Mouse (Mus musculus): ENCODE data around the gene Casp6. TPM values are rescaled to one million over a fixed set of nuclear protein-coding genes. Genes with fewer than 3 reads are reported as not detected.
A peak's percentile ranks its signal among the peaks of the same experiment; 100 is the strongest.

Gene Casp6
- polyA plus RNA-seq, 1 experiment from 2014 or later: 122 TPM

GRCm38 (mm10) chr3:129885577-129885976 lies 15.6 kb upstream of the Casp6 start:
- Histone ChIP-seq H3K27ac (ENCODE audit: low read depth) (no peak overlapping the region), H3K9me3 (ENCODE audit: control insufficient read depth, low read length) (no peaks in the 10 kb centered on the region), H3K9ac (ENCODE audit: low read length) (no peak overlapping the region), H3K36me3 (ENCODE audit: control insufficient read depth, insufficient read depth, low read length) (0 out of 2 replicates have a peak, but pooled peaks cover 2% of the 10 kb centered on the region), H3K27me3 (replicated peaks; ENCODE audit: control insufficient read depth, insufficient read depth, low read length) (no peaks in the 10 kb centered on the region), H3K4me1 (replicated peaks; ENCODE audit: control insufficient read depth, insufficient read depth, low read length) (0 out of 2 replicates have a peak, but pooled peaks cover 4% of the 10 kb centered on the region), H3K4me2 (ENCODE audit: low read length) (no peak overlapping the region), H3K4me3 (ENCODE audit: low read depth, low read length) (no peak overlapping the region)
- DNase-seq (ENCODE audit: low spot score): no peak
- 67% methylated on average over 9 of the region's 9 CpGs for WGBS
- ATAC-seq (replicated peaks; ENCODE audit: low FRiP score, low TSS enrichment, low read depth): no peak

GRCm38 (mm10) chr3:129886430-129886829 lies 14.8 kb upstream of the Casp6 start:
- Histone ChIP-seq H3K4me3 (ENCODE audit: low read depth, low read length) (no peak overlapping the region), H3K4me1 (replicated peaks; ENCODE audit: control insufficient read depth, insufficient read depth, low read length) (0 out of 2 replicates have a peak, but pooled peaks cover 4% of the 10 kb centered on the region), H3K9ac (ENCODE audit: low read length) (no peak overlapping the region), H3K9me3 (ENCODE audit: control insufficient read depth, low read length) (no peaks in the 10 kb centered on the region), H3K27ac (ENCODE audit: low read depth) (peak overlapping the region; percentile 27; the same call in 1 of the 2 replicates), H3K27me3 (replicated peaks; ENCODE audit: control insufficient read depth, insufficient read depth, low read length) (no peaks in the 10 kb centered on the region), H3K36me3 (ENCODE audit: control insufficient read depth, insufficient read depth, low read length) (peaks cover 8% of the 10 kb centered on the region; the same call in 1 of the 2 replicates), H3K4me2 (ENCODE audit: low read length) (peak overlapping the region; percentile 13; the same call in 1 of the 2 replicates)
- WGBS: 58% methylated on average over 5 of the region's 5 CpGs
- DNase-seq (ENCODE audit: low spot score): peak; percentile 58
- peak; percentile 57; the same call in 1 of the 2 replicates for ATAC-seq (replicated peaks; ENCODE audit: low FRiP score, low TSS enrichment, low read depth)

GRCm38 (mm10) chr3:129887779-129888517 lies 13.3 kb upstream of the Casp6 start:
- ATAC-seq (replicated peaks; ENCODE audit: low FRiP score, low TSS enrichment, low read depth): no peak; the same call in 1 of the 2 replicates
- H3K4me2 ChIP-seq (ENCODE audit: low read length): no peak overlapping the region
- DNase-seq (ENCODE audit: low spot score): no peak
- H3K4me1 ChIP-seq (replicated peaks; ENCODE audit: control insufficient read depth, insufficient read depth, low read length): 0 out of 2 replicates have a peak, but pooled peaks cover 4% of the 10 kb centered on the region
- H3K27me3 ChIP-seq (replicated peaks; ENCODE audit: control insufficient read depth, insufficient read depth, low read length): no peaks in the 10 kb centered on the region
- H3K36me3 ChIP-seq (ENCODE audit: control insufficient read depth, insufficient read depth, low read length): peaks cover 13% of the 10 kb centered on the region; the same call in 1 of the 2 replicates
- no peak overlapping the region for H3K4me3 ChIP-seq (ENCODE audit: low read depth, low read length)
- H3K9me3 ChIP-seq (ENCODE audit: control insufficient read depth, low read length): no peaks in the 10 kb centered on the region
- H3K27ac ChIP-seq (ENCODE audit: low read depth): no peak overlapping the region
- WGBS: 74% methylated on average over 13 of the region's 13 CpGs
- no peak overlapping the region for H3K9ac ChIP-seq (ENCODE audit: low read length)

GRCm38 (mm10) chr3:129892003-129892402 lies 9.2 kb upstream of the Casp6 start:
- Histone ChIP-seq H3K36me3 (ENCODE audit: control insufficient read depth, insufficient read depth, low read length) (peaks cover 15% of the 10 kb centered on the region; the same call in 1 of the 2 replicates), H3K27me3 (replicated peaks; ENCODE audit: control insufficient read depth, insufficient read depth, low read length) (no peaks in the 10 kb centered on the region), H3K4me1 (replicated peaks; ENCODE audit: control insufficient read depth, insufficient read depth, low read length) (0 out of 2 replicates have a peak, but pooled peaks cover 4% of the 10 kb centered on the region), H3K9me3 (ENCODE audit: control insufficient read depth, low read length) (no peaks in the 10 kb centered on the region), H3K4me3 (ENCODE audit: low read depth, low read length) (no peak overlapping the region), H3K4me2 (ENCODE audit: low read length) (no peak overlapping the region), H3K27ac (ENCODE audit: low read depth) (no peak overlapping the region), H3K9ac (ENCODE audit: low read length) (no peak overlapping the region)
- 82% methylated on average over 5 of the region's 5 CpGs for WGBS
- no peak for ATAC-seq (replicated peaks; ENCODE audit: low FRiP score, low TSS enrichment, low read depth)
- DNase-seq (ENCODE audit: low spot score): no peak

GRCm38 (mm10) chr3:129893143-129893542 lies 8.1 kb upstream of the Casp6 start:
- peaks cover 15% of the 10 kb centered on the region; the same call in 1 of the 2 replicates for H3K36me3 ChIP-seq (ENCODE audit: control insufficient read depth, insufficient read depth, low read length)
- WGBS: 89% methylated on average over 3 of the region's 3 CpGs

GRCm38 (mm10) chr3:129896591-129896990 lies 4.6 kb upstream of the Casp6 start:
- ATAC-seq (replicated peaks; ENCODE audit: low FRiP score, low TSS enrichment, low read depth) (no peak), DNase-seq (ENCODE audit: low spot score) (no peak)
- H3K9ac ChIP-seq (ENCODE audit: low read length): no peak overlapping the region
- no peaks in the 10 kb centered on the region for H3K27me3 ChIP-seq (replicated peaks; ENCODE audit: control insufficient read depth, insufficient read depth, low read length)
- H3K4me2 ChIP-seq (ENCODE audit: low read length): no peak overlapping the region
- H3K9me3 ChIP-seq (ENCODE audit: control insufficient read depth, low read length): no peaks in the 10 kb centered on the region
- no peak overlapping the region for H3K4me3 ChIP-seq (ENCODE audit: low read depth, low read length)
- H3K4me1 ChIP-seq (replicated peaks; ENCODE audit: control insufficient read depth, insufficient read depth, low read length): no peaks in the 10 kb centered on the region
- no peak overlapping the region for H3K27ac ChIP-seq (ENCODE audit: low read depth)
- WGBS: 36% methylated on average over 6 of the region's 6 CpGs
- 0 out of 2 replicates have a peak, but pooled peaks cover 7% of the 10 kb centered on the region for H3K36me3 ChIP-seq (ENCODE audit: control insufficient read depth, insufficient read depth, low read length)

More at GRCm38 (mm10) chr3:129893143-129893542, 8.1 kb upstream of the Casp6 start:
- Histone ChIP-seq H3K27me3 (replicated peaks; ENCODE audit: control insufficient read depth, insufficient read depth, low read length) (no peaks in the 10 kb centered on the region), H3K4me3 (ENCODE audit: low read depth, low read length) (no peak overlapping the region), H3K4me1 (replicated peaks; ENCODE audit: control insufficient read depth, insufficient read depth, low read length) (no peaks in the 10 kb centered on the region), H3K27ac (ENCODE audit: low read depth) (no peak overlapping the region), H3K4me2 (ENCODE audit: low read length) (no peak overlapping the region), H3K9me3 (ENCODE audit: control insufficient read depth, low read length) (no peaks in the 10 kb centered on the region), H3K9ac (ENCODE audit: low read length) (no peak overlapping the region)
- DNase-seq (ENCODE audit: low spot score): no peak
- no peak for ATAC-seq (replicated peaks; ENCODE audit: low FRiP score, low TSS enrichment, low read depth)

- peaks cover 17% of the 10 kb centered on the region for H3K4me1 ChIP-seq (replicated peaks; ENCODE audit: control insufficient read depth, insufficient read depth, low read length)
- ATAC-seq (replicated peaks; ENCODE audit: low FRiP score, low TSS enrichment, low read depth): no peak
- WGBS: 68% methylated on average over 4 of the region's 4 CpGs
- no peak overlapping the region for H3K4me3 ChIP-seq (ENCODE audit: low read depth, low read length)
- no peaks in the 10 kb centered on the region for H3K9me3 ChIP-seq (ENCODE audit: control insufficient read depth, low read length)
- H3K27me3 ChIP-seq (replicated peaks; ENCODE audit: control insufficient read depth, insufficient read depth, low read length): no peaks in the 10 kb centered on the region
- H3K27ac ChIP-seq (ENCODE audit: low read depth): no peak overlapping the region
- H3K4me2 ChIP-seq (ENCODE audit: low read length): no peak overlapping the region
- no peak for DNase-seq (ENCODE audit: low spot score)
- no peaks in the 10 kb centered on the region for H3K36me3 ChIP-seq (ENCODE audit: control insufficient read depth, insufficient read depth, low read length)
- no peak overlapping the region for H3K9ac ChIP-seq (ENCODE audit: low read length)
These were observed 2.3 kb upstream of the Casp6 start for GRCm38 (mm10) chr3:129898886-129899285.

- no peak for DNase-seq (ENCODE audit: low spot score)
- Histone ChIP-seq H3K9ac (ENCODE audit: low read length) (no peak overlapping the region), H3K4me3 (ENCODE audit: low read depth, low read length) (no peak overlapping the region), H3K4me2 (ENCODE audit: low read length) (no peak overlapping the region), H3K9me3 (ENCODE audit: control insufficient read depth, low read length) (no peaks in the 10 kb centered on the region), H3K36me3 (ENCODE audit: control insufficient read depth, insufficient read depth, low read length) (peaks cover 17% of the 10 kb centered on the region), H3K4me1 (replicated peaks; ENCODE audit: control insufficient read depth, insufficient read depth, low read length) (peaks cover 23% of the 10 kb centered on the region), H3K27me3 (replicated peaks; ENCODE audit: control insufficient read depth, insufficient read depth, low read length) (no peaks in the 10 kb centered on the region), H3K27ac (ENCODE audit: low read depth) (no peak overlapping the region)
- 81% methylated on average over 3 of the region's 3 CpGs for WGBS
- ATAC-seq (replicated peaks; ENCODE audit: low FRiP score, low TSS enrichment, low read depth): no peak
These were observed 2.1 kb downstream of the Casp6 start for GRCm38 (mm10) chr3:129903369-129903768.
